Mouse (Mus musculus): ENCODE measurements around the gene Tfdp1. TPM values are rescaled to one million over a fixed set of nuclear protein-coding genes. Genes with fewer than 3 reads are reported as not detected.

The Tfdp1 gene
- 22.8 and 24.1 TPM in 2 replicates for polyA plus RNA-seq (2012; rRNA removed)

- Histone ChIP-seq H3K36me3 (ENCODE audit: control insufficient read depth, insufficient read depth, low read length) (no peaks in the 10 kb centered on the region; the same call in 1 of the 2 replicates), H3K27ac (ENCODE audit: insufficient read depth, low read length) (no peak within 1 kb of the TSS), H3K4me3 (ENCODE audit: extremely low read depth, insufficient read depth, insufficient read length) (peak within 1 kb of the TSS; percentile 64), H3K27me3 (ENCODE audit: control insufficient read depth, insufficient read depth, low read length) (no peaks in the 10 kb centered on the region), H3K4me1 (ENCODE audit: control insufficient read depth, insufficient read depth, insufficient read length) (no peaks in the 10 kb centered on the region; the same call in 1 of the 2 replicates)
- peak; percentile 43 to 55 for DNase-seq (ENCODE audit: low read depth in 1 of 2, low spot score in 2 of 2)
- 9% methylated on average over 63 of the region's 72 CpGs for WGBS
- no peak for TF ChIP-seq POLR2A (IDR thresholded peaks at IDR 0.05; ENCODE audit: low read depth, low read length)
- no peak for TF ChIP-seq CTCF (IDR thresholded peaks at IDR 0.05; ENCODE audit: extremely low read depth, insufficient read depth, insufficient read length, insufficient replicate concordance)
These were observed at the start of gene Tfdp1 for GRCm38 (mm10) chr8:13338255-13338860. Gene Tfdp1, plus strand, starts transcription at chr8:13338751.

DNA sequence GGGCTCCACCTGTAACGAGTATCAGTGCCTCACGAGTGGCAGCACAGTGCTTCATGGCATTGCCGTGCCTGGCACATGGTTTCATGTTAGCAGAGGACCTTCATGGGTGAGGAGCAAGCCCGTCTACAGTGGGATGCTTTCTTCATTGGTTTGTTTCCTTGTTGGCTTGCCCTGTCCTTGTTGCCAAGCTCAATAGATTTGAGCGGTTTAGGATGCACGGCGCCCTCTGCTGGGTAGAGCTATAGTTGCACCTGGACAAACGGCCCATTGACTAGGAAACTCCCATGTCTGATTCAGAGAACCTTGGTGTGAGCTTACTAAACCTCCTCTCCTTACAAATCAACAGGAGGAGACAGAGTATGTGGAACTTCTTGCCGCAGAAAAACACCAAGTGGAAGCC, 46.2 kb upstream of the Tfdp1 start:
- WGBS = 29% methylated on average over 9 of the region's 9 CpGs
- Histone ChIP-seq H3K36me3 (ENCODE audit: control insufficient read depth, insufficient read depth, low read length) (peaks cover 18% of the 10 kb centered on the region), H3K4me3 (ENCODE audit: extremely low read depth, insufficient read depth, insufficient read length) (no peak overlapping the region), H3K4me1 (ENCODE audit: control insufficient read depth, insufficient read depth, insufficient read length) (no peaks in the 10 kb centered on the region), H3K27me3 (ENCODE audit: control insufficient read depth, insufficient read depth, low read length) (no peaks in the 10 kb centered on the region), H3K27ac (ENCODE audit: insufficient read depth, low read length) (no peak overlapping the region)
- no peak for TF ChIP-seq POLR2A (IDR thresholded peaks at IDR 0.05; ENCODE audit: low read depth, low read length)
- TF ChIP-seq CTCF (IDR thresholded peaks at IDR 0.05; ENCODE audit: extremely low read depth, insufficient read depth, insufficient read length, insufficient replicate concordance) = peak; percentile 63; the same call in 1 of the 2 replicates
- DNase-seq (ENCODE audit: low read depth in 1 of 2, low spot score in 2 of 2) = peak; percentile 45 to 75

DNA sequence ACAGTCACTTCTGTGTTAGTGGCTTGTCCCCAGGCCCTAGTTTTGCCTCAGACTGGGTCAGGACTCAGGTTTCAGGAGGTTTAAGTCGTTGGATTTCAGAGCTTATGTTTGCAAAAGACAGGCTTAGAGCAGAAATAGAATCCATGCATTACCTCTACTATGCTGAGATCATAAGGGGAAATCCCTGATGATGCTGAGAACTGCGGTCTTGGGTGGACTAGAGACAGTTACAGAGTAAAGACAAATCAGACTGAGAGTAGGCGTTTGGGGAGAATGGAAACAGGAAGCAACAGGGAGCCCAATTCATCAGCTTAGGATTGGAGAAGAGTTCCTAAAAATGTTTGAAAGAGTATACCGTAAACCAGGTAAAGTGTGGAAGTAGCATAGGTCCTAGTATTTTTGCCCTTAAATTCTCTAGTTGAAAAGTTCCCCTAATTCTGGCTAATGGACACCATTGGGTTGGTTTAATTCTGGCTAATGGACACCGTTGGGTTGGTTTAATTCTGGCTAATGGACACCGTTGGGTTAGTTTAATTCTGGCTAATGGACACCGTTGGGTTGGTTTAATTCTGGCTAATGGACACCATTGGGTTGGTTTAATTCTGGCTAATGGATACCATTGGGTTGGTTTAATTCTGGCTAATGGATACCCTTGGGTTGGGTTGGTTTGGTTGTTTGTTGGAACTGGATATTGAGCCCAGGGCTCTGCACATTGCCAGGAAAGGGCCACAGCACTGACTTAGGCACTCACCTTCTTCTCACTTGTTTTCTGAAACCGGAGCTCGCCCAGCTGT, 44.7 kb upstream of the Tfdp1 start:
- peaks cover 20% of the 10 kb centered on the region for H3K36me3 ChIP-seq (ENCODE audit: control insufficient read depth, insufficient read depth, low read length)
- no peak overlapping the region for H3K4me3 ChIP-seq (ENCODE audit: extremely low read depth, insufficient read depth, insufficient read length)

GRCm38 (mm10) chr8:13299571-13299970, 39.0 kb upstream of the Tfdp1 start:
- peaks cover 18% of the 10 kb centered on the region for H3K36me3 ChIP-seq (ENCODE audit: control insufficient read depth, insufficient read depth, low read length)
- 96% methylated on average over 8 of the region's 8 CpGs for WGBS
- TF ChIP-seq POLR2A (IDR thresholded peaks at IDR 0.05; ENCODE audit: low read depth, low read length) (no peak), CTCF (IDR thresholded peaks at IDR 0.05; ENCODE audit: extremely low read depth, insufficient read depth, insufficient read length, insufficient replicate concordance) (no peak)
- H3K4me3 ChIP-seq (ENCODE audit: extremely low read depth, insufficient read depth, insufficient read length) = no peak overlapping the region
- DNase-seq (ENCODE audit: low read depth in 1 of 2, low spot score in 2 of 2) = no peak
- H3K27ac ChIP-seq (ENCODE audit: insufficient read depth, low read length) = no peak overlapping the region
- no peaks in the 10 kb centered on the region for H3K4me1 ChIP-seq (ENCODE audit: control insufficient read depth, insufficient read depth, insufficient read length)
- no peaks in the 10 kb centered on the region for H3K27me3 ChIP-seq (ENCODE audit: control insufficient read depth, insufficient read depth, low read length)

More for the DNA sequence above, 44.7 kb upstream of the Tfdp1 start:
- no peak for TF ChIP-seq POLR2A (IDR thresholded peaks at IDR 0.05; ENCODE audit: low read depth, low read length)
- no peak for TF ChIP-seq CTCF (IDR thresholded peaks at IDR 0.05; ENCODE audit: extremely low read depth, insufficient read depth, insufficient read length, insufficient replicate concordance)
- WGBS = 88% methylated on average over 9 of the region's 9 CpGs
- no peak for DNase-seq (ENCODE audit: low read depth in 1 of 2, low spot score in 2 of 2)
- H3K27ac ChIP-seq (ENCODE audit: insufficient read depth, low read length) = no peak overlapping the region
- no peaks in the 10 kb centered on the region for H3K4me1 ChIP-seq (ENCODE audit: control insufficient read depth, insufficient read depth, insufficient read length)
- H3K27me3 ChIP-seq (ENCODE audit: control insufficient read depth, insufficient read depth, low read length) = no peaks in the 10 kb centered on the region

DNA sequence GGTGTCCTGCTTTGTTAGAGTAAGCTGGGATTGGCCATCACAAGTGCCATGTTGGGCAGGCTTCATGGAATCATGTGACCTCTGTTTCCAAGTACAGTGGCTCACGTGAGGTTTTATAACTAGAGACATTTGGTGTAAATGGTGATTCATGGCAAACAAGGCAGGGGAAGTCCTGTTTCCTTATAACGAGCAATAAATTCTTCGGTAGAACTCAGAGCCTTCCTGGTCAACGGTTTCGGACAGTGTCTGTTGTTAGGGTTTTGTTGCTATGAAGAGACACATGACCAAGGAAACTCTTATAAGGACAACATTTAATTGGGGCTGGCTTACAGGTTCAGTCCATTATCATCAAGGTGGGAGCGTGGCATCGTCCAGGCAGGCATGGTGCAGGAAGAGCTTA, 37.5 kb upstream of the Tfdp1 start:
- Histone ChIP-seq H3K27me3 (ENCODE audit: control insufficient read depth, insufficient read depth, low read length) (no peaks in the 10 kb centered on the region), H3K36me3 (ENCODE audit: control insufficient read depth, insufficient read depth, low read length) (peaks cover 8% of the 10 kb centered on the region), H3K4me1 (ENCODE audit: control insufficient read depth, insufficient read depth, insufficient read length) (no peaks in the 10 kb centered on the region), H3K4me3 (ENCODE audit: extremely low read depth, insufficient read depth, insufficient read length) (no peak overlapping the region), H3K27ac (ENCODE audit: insufficient read depth, low read length) (no peak overlapping the region)
- 92% methylated on average over 7 of the region's 7 CpGs for WGBS
- TF ChIP-seq CTCF (IDR thresholded peaks at IDR 0.05; ENCODE audit: extremely low read depth, insufficient read depth, insufficient read length, insufficient replicate concordance) (no peak), POLR2A (IDR thresholded peaks at IDR 0.05; ENCODE audit: low read depth, low read length) (no peak)
- no peak for DNase-seq (ENCODE audit: low read depth in 1 of 2, low spot score in 2 of 2)

DNA sequence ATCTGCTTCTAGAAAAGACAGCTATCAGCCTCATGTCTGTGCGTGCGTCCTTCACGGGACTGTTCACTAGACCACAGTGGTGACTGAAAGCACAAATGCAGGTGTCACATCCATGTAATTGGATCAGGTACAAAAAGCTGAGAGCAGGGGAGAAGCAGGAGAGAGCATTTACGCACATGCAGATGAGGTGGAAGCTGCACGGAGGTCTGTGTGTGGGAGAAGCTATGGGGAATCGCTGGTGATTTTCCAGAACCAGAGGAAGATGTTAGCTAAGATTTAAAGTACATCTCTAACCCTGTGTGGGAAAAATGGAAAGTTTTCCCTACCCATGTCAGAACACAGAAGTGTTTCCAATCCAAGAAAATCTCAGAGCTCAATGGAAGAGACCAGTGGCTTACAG, 33.1 kb upstream of the Tfdp1 start:
- DNase-seq (ENCODE audit: low read depth in 1 of 2, low spot score in 2 of 2) = no peak
- Histone ChIP-seq H3K36me3 (ENCODE audit: control insufficient read depth, insufficient read depth, low read length) (peaks cover 2% of the 10 kb centered on the region; the same call in 1 of the 2 replicates), H3K27me3 (ENCODE audit: control insufficient read depth, insufficient read depth, low read length) (no peaks in the 10 kb centered on the region), H3K4me1 (ENCODE audit: control insufficient read depth, insufficient read depth, insufficient read length) (no peaks in the 10 kb centered on the region), H3K27ac (ENCODE audit: insufficient read depth, low read length) (no peak overlapping the region), H3K4me3 (ENCODE audit: extremely low read depth, insufficient read depth, insufficient read length) (no peak overlapping the region)
- WGBS = 95% methylated on average over 6 of the region's 6 CpGs
- TF ChIP-seq CTCF (IDR thresholded peaks at IDR 0.05; ENCODE audit: extremely low read depth, insufficient read depth, insufficient read length, insufficient replicate concordance) (no peak), POLR2A (IDR thresholded peaks at IDR 0.05; ENCODE audit: low read depth, low read length) (no peak)

Measured in spleen, adult 2 months (tissue).